Mouse (Mus musculus): ENCODE results near the gene Zfp692. TPM values are rescaled to one million over a fixed set of nuclear protein-coding genes. Genes with fewer than 3 reads are reported as not detected.

The Zfp692 gene
- total and polyA plus RNA-seq, 3 experiments, result 25.7 to 38.0 TPM; not detected in 1

GRCm38 (mm10) chr11:58290812-58291211, 16.1 kb upstream of the Zfp692 start:
- TF ChIP-seq SMC3 (IDR thresholded peaks at IDR 0.05; ENCODE audit: low read depth, low read length) (no peak), NELFE (IDR thresholded peaks at IDR 0.05; ENCODE audit: low read depth, low read length) (no peak), RCOR1 (IDR thresholded peaks at IDR 0.05; ENCODE audit: low read depth, low read length) (no peak), E2F4 (IDR thresholded peaks at IDR 0.05; ENCODE audit: borderline replicate concordance, low read depth, low read length) (no peak)
- peaks cover 8 to 9% of the 10 kb centered on the region in 2 experiments for H3K27me3 ChIP-seq (ENCODE audit: control insufficient read depth in 1 of 2, insufficient read depth in 2 of 2, low read length in 2 of 2)
- no peak for DNase-seq (ENCODE audit: low read depth, low spot score)
- H3K4me3 ChIP-seq (ENCODE audit: control insufficient read depth in 1 of 2, insufficient read depth in 1 of 2, low read depth in 2 of 2, low read length in 2 of 2), result no peak overlapping the region
- no peaks in the 10 kb centered on the region for H3K79me2 ChIP-seq (ENCODE audit: control insufficient read depth, insufficient read depth, low read length, poor library complexity)
- H3K9ac ChIP-seq (ENCODE audit: control insufficient read depth, low read depth, low read length, poor library complexity, severe bottlenecking), result no peak overlapping the region
- no peaks in the 10 kb centered on the region for H3K36me3 ChIP-seq (ENCODE audit: control insufficient read depth in 1 of 2, insufficient read depth in 2 of 2, low read length in 2 of 2)
- H3K4me1 ChIP-seq (ENCODE audit: control insufficient read depth in 1 of 2, insufficient read depth in 2 of 2, low read length in 2 of 2), result no peaks in the 10 kb centered on the region
- no peak overlapping the region for H3K27ac ChIP-seq (ENCODE audit: control insufficient read depth, low read depth, low read length)
- H3K9me3 ChIP-seq (replicated peaks; ENCODE audit: insufficient read depth, low read length), result no peaks in the 10 kb centered on the region

GRCm38 (mm10) chr11:58292791-58293190, 14.1 kb upstream of the Zfp692 start:
- Histone ChIP-seq H3K9ac (ENCODE audit: control insufficient read depth, low read depth, low read length, poor library complexity, severe bottlenecking) (no peak overlapping the region), H3K79me2 (ENCODE audit: control insufficient read depth, insufficient read depth, low read length, poor library complexity) (no peaks in the 10 kb centered on the region), H3K27ac (ENCODE audit: control insufficient read depth, low read depth, low read length) (no peak overlapping the region), H3K36me3 (ENCODE audit: control insufficient read depth in 1 of 2, insufficient read depth in 2 of 2, low read length in 2 of 2) (no peaks in the 10 kb centered on the region), H3K4me3 (ENCODE audit: control insufficient read depth in 1 of 2, insufficient read depth in 1 of 2, low read depth in 2 of 2, low read length in 2 of 2) (no peak overlapping the region), H3K27me3 (ENCODE audit: control insufficient read depth in 1 of 2, insufficient read depth in 2 of 2, low read length in 2 of 2) (peaks cover 5 to 8% of the 10 kb centered on the region in 2 experiments), H3K4me1 (ENCODE audit: control insufficient read depth in 1 of 2, insufficient read depth in 2 of 2, low read length in 2 of 2) (no peaks in the 10 kb centered on the region), H3K9me3 (replicated peaks; ENCODE audit: insufficient read depth, low read length) (no peaks in the 10 kb centered on the region)
- TF ChIP-seq MYB (IDR thresholded peaks at IDR 0.05; ENCODE audit: low read depth, low read length), result no peak
- TF ChIP-seq MAX (IDR thresholded peaks at IDR 0.05; ENCODE audit: low read length), result no peak
- no peak for TF ChIP-seq SIN3A (IDR thresholded peaks at IDR 0.05; ENCODE audit: low read length)
- TF ChIP-seq RCOR1 (IDR thresholded peaks at IDR 0.05; ENCODE audit: low read depth, low read length), result no peak
- no peak for TF ChIP-seq UBTF (IDR thresholded peaks at IDR 0.05; ENCODE audit: borderline replicate concordance, insufficient read depth, low read depth, low read length)
- no peak for TF ChIP-seq GATA1 (IDR thresholded peaks at IDR 0.05; ENCODE audit: low read depth, low read length)
- no peak for TF ChIP-seq MAFK (IDR thresholded peaks at IDR 0.05; ENCODE audit: borderline replicate concordance, low read depth, low read length)
- TF ChIP-seq HCFC1 (IDR thresholded peaks at IDR 0.05; ENCODE audit: low read depth, low read length), result no peak
- TF ChIP-seq MEF2A (IDR thresholded peaks at IDR 0.05; ENCODE audit: extremely low read depth, insufficient replicate concordance, low read depth, low read length, poor library complexity, severe bottlenecking), result no peak
- no peak for TF ChIP-seq NELFE (IDR thresholded peaks at IDR 0.05; ENCODE audit: low read depth, low read length)
- TF ChIP-seq TAL1 (IDR thresholded peaks at IDR 0.05; ENCODE audit: low read length), result no peak
- DNase-seq (ENCODE audit: low read depth, low spot score), result peak; percentile 60

- H3K27ac ChIP-seq (ENCODE audit: control insufficient read depth, low read depth, low read length), result no peak overlapping the region
- no peaks in the 10 kb centered on the region for H3K4me1 ChIP-seq (ENCODE audit: control insufficient read depth in 1 of 2, insufficient read depth in 2 of 2, low read length in 2 of 2)
- H3K27me3 ChIP-seq (ENCODE audit: control insufficient read depth in 1 of 2, insufficient read depth in 2 of 2, low read length in 2 of 2), result peaks cover 2 to 5% of the 10 kb centered on the region in 2 experiments
- no peak for DNase-seq (ENCODE audit: low read depth, low spot score)
- H3K9me3 ChIP-seq (replicated peaks; ENCODE audit: insufficient read depth, low read length), result no peaks in the 10 kb centered on the region
- TF ChIP-seq CHD1 (IDR thresholded peaks at IDR 0.05; ENCODE audit: low read depth, low read length) (no peak), ZNF384 (IDR thresholded peaks at IDR 0.05; ENCODE audit: low read depth, low read length) (no peak), ETS1 (IDR thresholded peaks at IDR 0.05; ENCODE audit: low read depth, low read length) (no peak), CTCF (IDR thresholded peaks at IDR 0.05 in 2 of 3, conservative IDR thresholded peaks at IDR 0.05 in 1 of 3; ENCODE audit: control insufficient read depth in 1 of 3, insufficient read depth in 1 of 3, low read depth in 2 of 3, low read length in 3 of 3, poor library complexity in 1 of 3, severe bottlenecking in 1 of 3) (no peak), RAD21 (IDR thresholded peaks at IDR 0.05; ENCODE audit: low read depth, low read length) (no peak), HCFC1 (IDR thresholded peaks at IDR 0.05; ENCODE audit: low read depth, low read length) (no peak), MEF2A (IDR thresholded peaks at IDR 0.05; ENCODE audit: extremely low read depth, insufficient replicate concordance, low read depth, low read length, poor library complexity, severe bottlenecking) (no peak), MYB (IDR thresholded peaks at IDR 0.05; ENCODE audit: low read depth, low read length) (no peak), GATA1 (IDR thresholded peaks at IDR 0.05; ENCODE audit: low read depth, low read length) (no peak), ZKSCAN1 (IDR thresholded peaks at IDR 0.05; ENCODE audit: low read depth, low read length) (no peak), UBTF (IDR thresholded peaks at IDR 0.05; ENCODE audit: borderline replicate concordance, insufficient read depth, low read depth, low read length) (no peak), BHLHE40 (IDR thresholded peaks at IDR 0.05; ENCODE audit: borderline replicate concordance, low read depth, low read length) (no peak), E2F4 (IDR thresholded peaks at IDR 0.05; ENCODE audit: borderline replicate concordance, low read depth, low read length) (no peak), TBP (IDR thresholded peaks at IDR 0.05; ENCODE audit: low read depth, low read length) (no peak), MYC (IDR thresholded peaks at IDR 0.05; ENCODE audit: low read depth, low read length) (no peak)
- no peaks in the 10 kb centered on the region; the same call in 1 of the 2 replicates for H3K79me2 ChIP-seq (ENCODE audit: control insufficient read depth, insufficient read depth, low read length, poor library complexity)
- no peak overlapping the region for H3K4me3 ChIP-seq (ENCODE audit: control insufficient read depth in 1 of 2, insufficient read depth in 1 of 2, low read depth in 2 of 2, low read length in 2 of 2)
- H3K9ac ChIP-seq (ENCODE audit: control insufficient read depth, low read depth, low read length, poor library complexity, severe bottlenecking), result no peak overlapping the region
- H3K36me3 ChIP-seq (ENCODE audit: control insufficient read depth in 1 of 2, insufficient read depth in 2 of 2, low read length in 2 of 2), result peaks cover 0 to 5% of the 10 kb centered on the region in 2 experiments; a peak in 1 of 4 replicates
Measured at GRCm38 (mm10) chr11:58297396-58297795, 9.5 kb upstream of the Zfp692 start.

Measured in MEL (cell line).